Mouse (Mus musculus): Measurements from ENCODE around the gene Nav1. TPM values are rescaled to one million over a fixed set of nuclear protein-coding genes. Genes with fewer than 3 reads are reported as not detected.

The Nav1 gene
- polyA plus RNA-seq, 1 experiment: not detected

GRCm38 (mm10) chr1:135590776-135591175, 16.3 kb downstream of the Nav1 start:
- 92% methylated on average over 9 of the region's 9 CpGs for WGBS
- Histone ChIP-seq H3K27ac (ENCODE audit: insufficient read depth, low read depth, low read length) (no peak overlapping the region), H3K4me1 (ENCODE audit: control insufficient read depth, insufficient read depth, low read length) (no peaks in the 10 kb centered on the region; the same call in 1 of the 2 replicates), H3K4me3 (ENCODE audit: insufficient read depth, low read depth, low read length) (no peak overlapping the region)
- TF ChIP-seq CTCF (IDR thresholded peaks at IDR 0.05; ENCODE audit: insufficient read depth, low read depth, low read length) (no peak), POLR2A (IDR thresholded peaks at IDR 0.05; ENCODE audit: insufficient read depth, low read depth, low read length) (no peak)

GRCm38 (mm10) chr1:135588973-135589372, 18.1 kb downstream of the Nav1 start:
- no peak overlapping the region for H3K4me3 ChIP-seq (ENCODE audit: insufficient read depth, low read depth, low read length)
- H3K4me1 ChIP-seq (ENCODE audit: control insufficient read depth, insufficient read depth, low read length): peaks cover 5% of the 10 kb centered on the region
- 80% methylated on average over 3 of the region's 3 CpGs for WGBS
- no peak for TF ChIP-seq CTCF (IDR thresholded peaks at IDR 0.05; ENCODE audit: insufficient read depth, low read depth, low read length)
- no peak for TF ChIP-seq POLR2A (IDR thresholded peaks at IDR 0.05; ENCODE audit: insufficient read depth, low read depth, low read length)
- H3K27ac ChIP-seq (ENCODE audit: insufficient read depth, low read depth, low read length): no peak overlapping the region

GRCm38 (mm10) chr1:135586903-135587302, 20.2 kb downstream of the Nav1 start:
- Histone ChIP-seq H3K4me3 (ENCODE audit: insufficient read depth, low read depth, low read length) (no peak overlapping the region), H3K4me1 (ENCODE audit: control insufficient read depth, insufficient read depth, low read length) (peaks cover 22% of the 10 kb centered on the region), H3K27ac (ENCODE audit: insufficient read depth, low read depth, low read length) (no peak overlapping the region)
- TF ChIP-seq POLR2A (IDR thresholded peaks at IDR 0.05; ENCODE audit: insufficient read depth, low read depth, low read length) (no peak), CTCF (IDR thresholded peaks at IDR 0.05; ENCODE audit: insufficient read depth, low read depth, low read length) (no peak)

GRCm38 (mm10) chr1:135585573-135585972, 21.5 kb downstream of the Nav1 start:
- H3K4me1 ChIP-seq (ENCODE audit: control insufficient read depth, insufficient read depth, low read length): peaks cover 32% of the 10 kb centered on the region
- under 1% methylated on average over 19 of the region's 19 CpGs for WGBS
- H3K27ac ChIP-seq (ENCODE audit: insufficient read depth, low read depth, low read length): peak overlapping the region; percentile 66; the same call in 1 of the 2 replicates
- TF ChIP-seq CTCF (IDR thresholded peaks at IDR 0.05; ENCODE audit: insufficient read depth, low read depth, low read length) (no peak), POLR2A (IDR thresholded peaks at IDR 0.05; ENCODE audit: insufficient read depth, low read depth, low read length) (peak; percentile 36; the same call in 1 of the 2 replicates)
- H3K4me3 ChIP-seq (ENCODE audit: insufficient read depth, low read depth, low read length): peak overlapping the region; percentile 84

- TF ChIP-seq CTCF (IDR thresholded peaks at IDR 0.05; ENCODE audit: insufficient read depth, low read depth, low read length) (no peak), POLR2A (IDR thresholded peaks at IDR 0.05; ENCODE audit: insufficient read depth, low read depth, low read length) (no peak; the same call in none of the 2 replicates)
These were observed 22.2 kb downstream of the Nav1 start for GRCm38 (mm10) chr1:135584587-135585541.

GRCm38 (mm10) chr1:135583678-135584515, 23.2 kb downstream of the Nav1 start:
- peak overlapping the region; percentile 84 for H3K4me3 ChIP-seq (ENCODE audit: insufficient read depth, low read depth, low read length)
- H3K27ac ChIP-seq (ENCODE audit: insufficient read depth, low read depth, low read length): peak overlapping the region; percentile 60; the same call in 1 of the 2 replicates
- WGBS: 3% methylated on average over 21 of the region's 21 CpGs
- TF ChIP-seq POLR2A (IDR thresholded peaks at IDR 0.05; ENCODE audit: insufficient read depth, low read depth, low read length) (0 out of 2 replicates have a peak, but pooled peaks have one; percentile 22), CTCF (IDR thresholded peaks at IDR 0.05; ENCODE audit: insufficient read depth, low read depth, low read length) (no peak)
- peaks cover 44% of the 10 kb centered on the region for H3K4me1 ChIP-seq (ENCODE audit: control insufficient read depth, insufficient read depth, low read length)

More at GRCm38 (mm10) chr1:135584587-135585541, 22.2 kb downstream of the Nav1 start:
- 2% methylated on average over 69 of the region's 73 CpGs for WGBS
- peaks cover 39% of the 10 kb centered on the region for H3K4me1 ChIP-seq (ENCODE audit: control insufficient read depth, insufficient read depth, low read length)
- H3K27ac ChIP-seq (ENCODE audit: insufficient read depth, low read depth, low read length): peak overlapping the region; percentile 87
- H3K4me3 ChIP-seq (ENCODE audit: insufficient read depth, low read depth, low read length): peak overlapping the region; percentile 84

GRCm38 (mm10) chr1:135583081-135583677, 23.9 kb downstream of the Nav1 start:
- WGBS: 10% methylated on average over 15 of the region's 15 CpGs
- Histone ChIP-seq H3K4me1 (ENCODE audit: control insufficient read depth, insufficient read depth, low read length) (peaks cover 45% of the 10 kb centered on the region), H3K27ac (ENCODE audit: insufficient read depth, low read depth, low read length) (peak overlapping the region; percentile 60), H3K4me3 (ENCODE audit: insufficient read depth, low read depth, low read length) (peak overlapping the region; percentile 84)
- TF ChIP-seq POLR2A (IDR thresholded peaks at IDR 0.05; ENCODE audit: insufficient read depth, low read depth, low read length) (no peak), CTCF (IDR thresholded peaks at IDR 0.05; ENCODE audit: insufficient read depth, low read depth, low read length) (no peak)

GRCm38 (mm10) chr1:135581001-135581400, 26.1 kb downstream of the Nav1 start:
- 29% methylated on average over 8 of the region's 8 CpGs for WGBS
- TF ChIP-seq POLR2A (IDR thresholded peaks at IDR 0.05; ENCODE audit: insufficient read depth, low read depth, low read length) (no peak), CTCF (IDR thresholded peaks at IDR 0.05; ENCODE audit: insufficient read depth, low read depth, low read length) (no peak)
- Histone ChIP-seq H3K4me1 (ENCODE audit: control insufficient read depth, insufficient read depth, low read length) (peaks cover 50% of the 10 kb centered on the region), H3K27ac (ENCODE audit: insufficient read depth, low read depth, low read length) (no peak overlapping the region), H3K4me3 (ENCODE audit: insufficient read depth, low read depth, low read length) (peak overlapping the region; percentile 13)
